Comparison of ENCODE assay signal across 16 mouse cellular contexts in genomic region chr5:66042651-66043340, GRCm38 (mm10). TPM values are rescaled to one million over a fixed set of nuclear protein-coding genes. Genes with fewer than 3 reads are reported as not detected.
DNase-seq lines count a peak whose midpoint lies in the region; ATAC-seq and TF ChIP-seq lines count a peak whose summit lies in the region.
"Had no signal": no experiment of that assay in that cellular context is flagged by ENCODE, and none has a peak within 500 bp of the region (broad histone marks: within the 10 kb centered on the region; RNA-seq: fewer than 3 reads in every experiment).

No protein-coding gene starts in this region.

- in situ Hi-C loops in ES-E14 (cut with MboI; ENCODE audit: low sequenced_read_pairs in 2 of 2, unreplicated experiment in 2 of 2): no loop called here

- H3K27ac ChIP-seq in ES-E14 (ENCODE audit: insufficient read depth, low read depth, low read length, poor library complexity, severe bottlenecking): no peak overlapping the region
- peak overlapping the region; percentile 89 for H3K27ac ChIP-seq in kidney, embryonic 16.5 days (ENCODE audit: low read length)
- H3K27ac ChIP-seq in small intestine, adult 2 months (ENCODE audit: insufficient read depth, low read depth, low read length): peak overlapping the region; percentile 97
- no peak overlapping the region for H3K27ac ChIP-seq in forebrain, postnatal 0 days (ENCODE audit: low read depth, low read length)
- H3K27ac ChIP-seq: limb, embryonic 13.5 days had no signal

- no peaks in the 10 kb centered on the region for H3K27me3 ChIP-seq in kidney, embryonic 16.5 days (ENCODE audit: insufficient read depth, low read length)
- no peaks in the 10 kb centered on the region for H3K27me3 ChIP-seq in small intestine, adult 2 months (ENCODE audit: control insufficient read depth, insufficient read depth, low read length)
- no peaks in the 10 kb centered on the region for H3K27me3 ChIP-seq in forebrain, postnatal 0 days (ENCODE audit: insufficient read depth, low read length)
- H3K27me3 ChIP-seq: limb, embryonic 13.5 days had no signal

- peak; percentile 49 for DNase-seq in kidney, adult 18-20 months
- DNase-seq in kidney, adult 11 months: no peak
- peak; percentile 43 for DNase-seq in ES-E14 (ENCODE audit: low read depth, low spot score)
- no peak for DNase-seq in heart, adult 9 months (ENCODE audit: low spot score in 2 of 2)
- DNase-seq in c-Kit-positive CD71-positive TER-119-positive erythroid progenitor cells, embryonic 14.5 days (ENCODE audit: low spot score): no peak
- DNase-seq in forebrain, postnatal 0 days: no peak
- DNase-seq: cerebellum, postnatal 14 days had no signal

- H3K4me1 ChIP-seq in ES-E14 (ENCODE audit: control insufficient read depth in 2 of 2, insufficient read depth in 2 of 2, low read length in 2 of 2, poor library complexity in 1 of 2): peaks cover 0 to 7% of the 10 kb centered on the region in 2 experiments; a peak in 2 of 4 replicates
- H3K4me1 ChIP-seq in kidney, embryonic 16.5 days (ENCODE audit: insufficient read depth, low read length): peaks cover 26% of the 10 kb centered on the region
- H3K4me1 ChIP-seq in small intestine, adult 2 months (ENCODE audit: control insufficient read depth, insufficient read depth, insufficient read length, low read length): peaks cover 29% of the 10 kb centered on the region
- H3K4me1 ChIP-seq in forebrain, postnatal 0 days (ENCODE audit: insufficient read depth): no peaks in the 10 kb centered on the region
- H3K4me1 ChIP-seq: limb, embryonic 13.5 days had no signal

- no peaks in the 10 kb centered on the region for H3K36me3 ChIP-seq in ES-E14 (ENCODE audit: control insufficient read depth, insufficient read depth, low read length, poor library complexity, severe bottlenecking)
- 0 out of 2 replicates have a peak, but pooled peaks cover 4% of the 10 kb centered on the region for H3K36me3 ChIP-seq in kidney, embryonic 16.5 days (ENCODE audit: insufficient read depth, low read length)
- H3K36me3 ChIP-seq in small intestine, adult 2 months (ENCODE audit: control insufficient read depth, insufficient read depth, low read length): peaks cover 55% of the 10 kb centered on the region
- H3K36me3 ChIP-seq in forebrain, postnatal 0 days (ENCODE audit: insufficient read depth): no peaks in the 10 kb centered on the region
- H3K36me3 ChIP-seq: G1E; limb, embryonic 13.5 days had no signal

- H3K4me2 ChIP-seq in kidney, embryonic 16.5 days (replicated peaks; ENCODE audit: low read depth, low read length): peak overlapping the region; percentile 19
- no peak overlapping the region for H3K4me2 ChIP-seq in forebrain, postnatal 0 days (ENCODE audit: low read depth)
- H3K4me2 ChIP-seq: limb, embryonic 13.5 days had no signal

- no peak overlapping the region for H3K4me3 ChIP-seq in ES-E14 (ENCODE audit: insufficient read depth in 1 of 2, low read depth in 1 of 2, low read length in 2 of 2, poor library complexity in 1 of 2, severe bottlenecking in 1 of 2)
- H3K4me3 ChIP-seq in kidney, embryonic 16.5 days (ENCODE audit: low read length): no peak overlapping the region
- H3K4me3 ChIP-seq in small intestine, adult 2 months (ENCODE audit: low read depth, low read length): peak overlapping the region; percentile 53
- no peak overlapping the region for H3K4me3 ChIP-seq in forebrain, postnatal 0 days (ENCODE audit: low read depth, low read length)
- H3K4me3 ChIP-seq: limb, embryonic 13.5 days had no signal

- no peak for TF ChIP-seq POLR2A in small intestine, adult 2 months (IDR thresholded peaks at IDR 0.05; ENCODE audit: low read depth, low read length)

- ATAC-seq in kidney, embryonic 16.5 days (ENCODE audit: low FRiP score, low TSS enrichment): peak; percentile 72
- ATAC-seq in forebrain, postnatal 0 days: no peak

- H3K9ac ChIP-seq in ES-E14 (ENCODE audit: insufficient read depth, low read depth, low read length, poor library complexity, severe bottlenecking): 0 out of 2 replicates have a peak overlapping the region, but pooled peaks have one; percentile 44
- H3K9ac ChIP-seq in kidney, embryonic 16.5 days (replicated peaks; ENCODE audit: low read length): 0 out of 2 replicates have a peak overlapping the region, but pooled peaks have one; percentile 32
- H3K9ac ChIP-seq in forebrain, postnatal 0 days: no peak overlapping the region
- H3K9ac ChIP-seq: limb, embryonic 13.5 days had no signal

- H3K9me3 ChIP-seq in ES-E14 (ENCODE audit: control insufficient read depth, insufficient read depth, low read depth, low read length): no peaks in the 10 kb centered on the region
- H3K9me3 ChIP-seq in kidney, embryonic 16.5 days (ENCODE audit: low read length): no peaks in the 10 kb centered on the region
- H3K9me3 ChIP-seq in forebrain, postnatal 0 days (ENCODE audit: low read length): no peaks in the 10 kb centered on the region
- H3K9me3 ChIP-seq: G1E; limb, embryonic 13.5 days had no signal

- no peak for TF ChIP-seq CTCF in small intestine, adult 2 months (IDR thresholded peaks at IDR 0.05; ENCODE audit: extremely low read depth, insufficient read length, insufficient replicate concordance, low read depth, low read length)
- TF ChIP-seq CTCF in forebrain, postnatal 0 days (IDR thresholded peaks at IDR 0.05; ENCODE audit: low read depth): no peak

- 49% methylated on average over 10 of the region's 10 CpGs for WGBS in kidney, embryonic 16.5 days
- WGBS in small intestine, adult 2 months: 26% methylated on average over 10 of the region's 10 CpGs
- WGBS in forebrain, postnatal 0 days: 55% methylated on average over 10 of the region's 10 CpGs

TF ChIP-seq in ES-E14, 5 proteins besides CTCF, POLR2A, EP300 and RAD21:
- TF ChIP-seq CHD2 (IDR thresholded peaks at IDR 0.05; ENCODE audit: low read depth, low read length) (no peak), ZNF384 (IDR thresholded peaks at IDR 0.05; ENCODE audit: low read depth, low read length) (0 out of 2 replicates have a peak, but pooled peaks have one; percentile 21), ZC3H11A (IDR thresholded peaks at IDR 0.05; ENCODE audit: borderline replicate concordance, low read depth, low read length) (no peak)

RNA-seq across cellular contexts. Expression of gene 9130230L23Rik, which starts 38.7 kb away (rescaled TPM):
- 0.36 and 0.74 TPM in 2 replicates for total RNA-seq in ES-E14 (2012; rRNA removed)
- 0.56 and 1.2 TPM in 2 replicates for polyA plus RNA-seq in kidney, embryonic 16.5 days (2015; fragmentation: Nextera tagmentation; extraction: Ambion mirVana)
- 4.7 and 10.9 TPM in 2 replicates for polyA plus RNA-seq in small intestine, adult 2 months (2012; rRNA removed)
- not detected in 2 replicates for total RNA-seq in forebrain, postnatal 0 days (2014; rRNA removed)
- polyA plus RNA-seq in forebrain, postnatal 0 days (2015; fragmentation: Nextera tagmentation; extraction: Ambion mirVana): not detected in 2 replicates
- total RNA-seq: gastrocnemius, adult 18-20 months; heart, adult 8-10 months; heart, postnatal 25 days; megakaryocyte-erythroid progenitor cell, adult 5-6 weeks had no signal
- polyA plus RNA-seq: embryonic facial prominence, embryonic 11.5 days; G1E; limb, embryonic 13.5 days had no signal

Comparison
In these comparisons a context has a peak if more than half of its experiments do, and no peak if none do; other contexts are left out.
1. DNase-seq: peak in kidney, adult 18-20 months (single experiment) and ES-E14 (single experiment); none in kidney, adult 11 months (single experiment), heart, adult 9 months (0 of 2), c-Kit-positive CD71-positive TER-119-positive erythroid progenitor cells, embryonic 14.5 days (single experiment) and forebrain, postnatal 0 days (single experiment).
2. H3K27ac ChIP-seq: peak in kidney, embryonic 16.5 days (single experiment) and small intestine, adult 2 months (single experiment); none in ES-E14 (single experiment) and forebrain, postnatal 0 days (single experiment).